Mouse (Mus musculus) lung, embryonic 14.5 days (tissue): ENCODE data around the gene Dock8. TPM values are rescaled to one million over a fixed set of nuclear protein-coding genes. Genes with fewer than 3 reads are reported as not detected.

Experiments used
- ATAC-seq: fragments of 200-750 bp; cut with Nextera tagmentation; 2 replicates; pipeline ENCODE4 v1.8.0; 2017; ENCODE audit warnings: mild to moderate bottlenecking, moderate TSS enrichment, moderate library complexity; ENCODE audit not compliant: insufficient read depth
- DNase-seq: peaks from one replicate; pipeline ENCODE4 v3.0.0-alpha.2; 2015
- H3K27ac ChIP-seq: fragments of 300-500 bp; sonication (generic); 2 replicates; pipeline ENCODE4 v1.5.1; 2014; ENCODE audit warnings: low read depth, mild to moderate bottlenecking, moderate library complexity
- H3K27me3 ChIP-seq: fragments of 300-500 bp; sonication (generic); 2 replicates; pipeline ENCODE4 v1.6.1; 2014; ENCODE audit warnings: low read length, control low read depth; ENCODE audit not compliant: insufficient read depth
- H3K36me3 ChIP-seq: fragments of 300-500 bp; sonication (generic); 2 replicates; pipeline ENCODE4 v1.6.1; 2014; ENCODE audit warnings: control low read depth; ENCODE audit not compliant: insufficient read depth
- H3K4me1 ChIP-seq: fragments of 300-500 bp; sonication (generic); 2 replicates; pipeline ENCODE4 v1.6.1; 2014; ENCODE audit warnings: antibody characterized with exemption, control low read depth; ENCODE audit not compliant: insufficient read depth
- H3K4me2 ChIP-seq: fragments of 300-500 bp; sonication (generic); 2 replicates; pipeline ENCODE4 v1.6.1; 2014; ENCODE audit warnings: mild to moderate bottlenecking
- H3K4me3 ChIP-seq: fragments of 300-500 bp; sonication (generic); 2 replicates; pipeline ENCODE4 v1.5.1; 2014; ENCODE audit warnings: low read depth, low read length
- H3K9ac ChIP-seq: fragments of 300-500 bp; sonication (generic); 2 replicates; pipeline ENCODE4 v1.6.1; 2014
- H3K9me3 ChIP-seq: fragments of 300-500 bp; sonication (generic); 2 replicates; pipeline ENCODE4 v1.6.1; 2016; ENCODE audit warnings: low read depth, low read length, control low read depth
- CTCF ChIP-seq: IDR thresholded peaks from 2 replicates; pipeline ENCODE4 v1.5.1; 2016; ENCODE audit warnings: antibody characterized with exemption, low read depth
- WGBS: fragments of 180-500 bp; shearing (Covaris S2); extraction: QIAGEN DNeasy Blood & Tissue Kit; methylation state at CpG from one replicate; pipeline ENCODE4 v1.1.7; 2014; 5-methylcytosine and 5-hydroxymethylcytosine counted together
- polyA plus RNA-seq: library from polyadenylated mRNA; unstranded; fragments of >200 nt; fragmentation: Nextera tagmentation; extraction: Ambion mirVana; gene quantifications from 2 replicates; pipeline ENCODE4 v1.2.1, GENCODE M21; 2014

The Dock8 gene
- polyA plus RNA-seq, 1 experiment from 2014 or later: 4.4 TPM

DNA sequence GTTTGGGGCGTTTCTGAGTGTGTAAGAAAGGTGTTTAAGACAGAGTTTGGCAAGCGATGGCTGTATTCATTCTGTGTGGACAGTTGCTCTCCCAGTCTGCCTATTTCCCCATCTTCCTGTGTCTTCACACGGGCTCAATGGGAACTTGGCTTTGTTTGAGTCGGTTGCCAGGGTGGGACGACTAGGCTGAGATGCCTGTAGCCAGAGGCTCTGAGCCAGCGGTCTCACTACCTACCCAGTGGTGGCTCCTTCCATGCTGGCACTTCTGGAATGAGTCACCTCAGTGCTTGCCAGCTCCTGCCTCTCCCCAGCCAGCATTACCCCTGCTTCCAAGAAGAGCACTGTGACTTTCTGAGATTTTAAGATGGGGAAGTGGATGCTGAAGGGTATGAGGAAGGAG, 75.4 kb downstream of the Dock8 start:
- Histone ChIP-seq H3K27me3 (no peaks in the 10 kb centered on the region), H3K4me2 (no peak overlapping the region), H3K36me3 (no peaks in the 10 kb centered on the region), H3K27ac (no peak overlapping the region), H3K9ac (no peak overlapping the region), H3K9me3 (no peaks in the 10 kb centered on the region), H3K4me1 (no peaks in the 10 kb centered on the region), H3K4me3 (no peak overlapping the region)
- no peak for DNase-seq
- no peak for ATAC-seq
- WGBS: 68% methylated on average over 6 of the region's 6 CpGs
- TF ChIP-seq CTCF: no peak

GRCm38 (mm10) chr19:25077636-25078035, 78.3 kb downstream of the Dock8 start:
- no peaks in the 10 kb centered on the region for H3K4me1 ChIP-seq
- H3K4me2 ChIP-seq: no peak overlapping the region
- no peak overlapping the region for H3K4me3 ChIP-seq
- no peak overlapping the region for H3K9ac ChIP-seq
- WGBS: 71% methylated on average over 7 of the region's 7 CpGs
- DNase-seq (no peak), ATAC-seq (no peak)
- no peaks in the 10 kb centered on the region for H3K9me3 ChIP-seq
- H3K27ac ChIP-seq: no peak overlapping the region
- H3K27me3 ChIP-seq: no peaks in the 10 kb centered on the region
- no peaks in the 10 kb centered on the region for H3K36me3 ChIP-seq
- no peak for TF ChIP-seq CTCF

DNA sequence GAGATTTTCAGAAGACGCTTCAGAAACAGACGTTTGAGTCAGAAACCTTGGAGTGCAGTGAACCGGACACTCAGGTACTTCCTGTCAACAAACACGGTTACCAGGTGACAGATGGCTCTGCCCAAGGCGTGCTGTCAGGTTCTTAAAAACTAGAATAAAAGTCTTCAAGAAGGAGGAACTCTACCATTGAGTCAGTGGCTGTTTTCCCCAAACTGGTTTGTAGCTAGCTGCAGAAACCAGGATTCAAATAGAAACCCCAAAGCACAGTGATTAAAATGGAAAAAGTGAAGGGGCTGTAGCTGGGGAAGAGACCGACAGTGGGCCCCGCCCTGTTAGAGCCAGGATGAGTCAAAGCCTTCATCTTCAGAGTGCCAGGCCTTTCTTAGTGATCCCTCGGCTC, 78.8 kb downstream of the Dock8 start:
- Histone ChIP-seq H3K9ac (no peak overlapping the region), H3K4me2 (no peak overlapping the region), H3K27ac (no peak overlapping the region), H3K27me3 (no peaks in the 10 kb centered on the region), H3K9me3 (no peaks in the 10 kb centered on the region), H3K4me3 (no peak overlapping the region), H3K4me1 (no peaks in the 10 kb centered on the region), H3K36me3 (no peaks in the 10 kb centered on the region)
- 57% methylated on average over 8 of the region's 8 CpGs for WGBS
- no peak for TF ChIP-seq CTCF
- DNase-seq: no peak
- no peak for ATAC-seq

GRCm38 (mm10) chr19:25080166-25080565, 80.8 kb downstream of the Dock8 start:
- Histone ChIP-seq H3K9ac (no peak overlapping the region), H3K4me2 (no peak overlapping the region), H3K27me3 (no peaks in the 10 kb centered on the region), H3K27ac (no peak overlapping the region), H3K4me3 (no peak overlapping the region), H3K36me3 (no peaks in the 10 kb centered on the region), H3K9me3 (no peaks in the 10 kb centered on the region), H3K4me1 (no peaks in the 10 kb centered on the region)
- ATAC-seq (no peak), DNase-seq (no peak)
- 84% methylated on average over 5 of the region's 5 CpGs for WGBS
- TF ChIP-seq CTCF: no peak

DNA sequence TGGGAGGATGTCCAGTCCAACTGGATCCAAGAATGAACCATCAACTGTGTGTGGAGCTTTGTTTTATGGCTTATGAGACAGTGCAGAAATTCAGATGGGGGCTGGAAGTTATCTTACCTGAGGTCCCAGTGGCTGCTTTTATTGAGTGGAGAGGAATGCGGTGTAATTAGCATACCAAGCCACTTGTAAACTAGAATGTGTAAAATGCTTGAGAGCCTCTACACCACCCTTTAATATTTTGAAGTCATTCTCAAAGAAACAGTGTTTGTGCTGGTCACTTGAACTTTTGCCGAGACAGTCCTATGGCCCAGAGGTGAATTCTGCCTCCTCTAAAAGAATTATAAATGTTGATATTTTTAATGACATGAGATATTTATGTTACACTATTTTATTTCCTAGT, 83.5 kb downstream of the Dock8 start:
- Histone ChIP-seq H3K27me3 (no peaks in the 10 kb centered on the region), H3K9ac (no peak overlapping the region), H3K36me3 (no peaks in the 10 kb centered on the region), H3K4me1 (no peaks in the 10 kb centered on the region), H3K4me3 (no peak overlapping the region), H3K9me3 (no peaks in the 10 kb centered on the region), H3K4me2 (no peak overlapping the region), H3K27ac (no peak overlapping the region)
- TF ChIP-seq CTCF: no peak
- ATAC-seq: no peak
- WGBS: 78% methylated on average over 2 of the region's 2 CpGs
- no peak for DNase-seq

DNA sequence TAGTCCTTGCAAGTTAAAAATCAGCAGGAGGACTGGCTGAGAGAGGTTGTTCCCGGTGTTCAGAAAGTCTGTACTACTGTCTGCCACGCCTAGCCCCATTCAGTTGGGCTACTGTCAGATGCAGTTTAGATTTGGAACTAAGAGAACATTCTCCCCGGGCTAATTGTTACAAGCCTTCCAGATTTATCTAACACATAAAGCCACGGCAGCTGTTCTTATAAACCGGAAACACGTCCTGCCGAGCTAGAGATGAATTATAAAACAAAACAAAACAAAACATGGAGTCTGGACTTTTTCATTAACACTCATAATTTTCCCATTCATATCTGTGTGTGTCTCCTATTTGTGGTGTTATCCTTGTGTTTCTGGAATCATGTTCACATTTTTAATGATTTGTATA, 87.8 kb downstream of the Dock8 start:
- DNase-seq (peak; percentile 66), ATAC-seq (0 out of 2 replicates have a peak, but pooled peaks have one; percentile 17)
- 37% methylated on average over 7 of the region's 7 CpGs for WGBS
- H3K4me3 ChIP-seq: no peak overlapping the region
- no peak for TF ChIP-seq CTCF
- H3K27me3 ChIP-seq: no peaks in the 10 kb centered on the region
- no peaks in the 10 kb centered on the region for H3K9me3 ChIP-seq
- no peak overlapping the region for H3K27ac ChIP-seq
- no peaks in the 10 kb centered on the region for H3K4me1 ChIP-seq
- H3K4me2 ChIP-seq: no peak overlapping the region
- no peaks in the 10 kb centered on the region for H3K36me3 ChIP-seq
- H3K9ac ChIP-seq: no peak overlapping the region

DNA sequence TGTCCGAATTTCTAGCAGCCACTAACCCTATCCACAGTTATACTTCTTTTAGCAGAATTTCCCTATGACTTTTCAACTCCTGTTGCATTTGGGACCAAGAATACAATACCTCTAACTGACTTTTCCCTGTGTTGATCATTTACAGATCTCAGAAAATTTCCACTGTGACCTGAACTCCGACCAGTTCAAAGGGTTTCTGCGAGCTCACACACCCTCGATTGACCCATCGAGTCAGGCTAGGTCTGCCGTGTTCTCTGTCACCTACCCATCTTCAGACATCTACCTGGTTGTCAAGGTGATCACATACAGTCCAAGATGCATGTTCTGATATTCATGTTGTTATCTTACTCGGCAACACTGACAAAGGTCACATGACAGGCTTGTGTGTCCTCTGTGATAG, 90.4 kb downstream of the Dock8 start:
- WGBS: 83% methylated on average over 7 of the region's 7 CpGs
- Histone ChIP-seq H3K4me2 (no peak overlapping the region), H3K9me3 (no peaks in the 10 kb centered on the region), H3K27me3 (no peaks in the 10 kb centered on the region), H3K9ac (no peak overlapping the region), H3K4me1 (no peaks in the 10 kb centered on the region), H3K36me3 (no peaks in the 10 kb centered on the region), H3K27ac (no peak overlapping the region), H3K4me3 (no peak overlapping the region)
- TF ChIP-seq CTCF: no peak
- no peak for ATAC-seq
- no peak for DNase-seq

DNA sequence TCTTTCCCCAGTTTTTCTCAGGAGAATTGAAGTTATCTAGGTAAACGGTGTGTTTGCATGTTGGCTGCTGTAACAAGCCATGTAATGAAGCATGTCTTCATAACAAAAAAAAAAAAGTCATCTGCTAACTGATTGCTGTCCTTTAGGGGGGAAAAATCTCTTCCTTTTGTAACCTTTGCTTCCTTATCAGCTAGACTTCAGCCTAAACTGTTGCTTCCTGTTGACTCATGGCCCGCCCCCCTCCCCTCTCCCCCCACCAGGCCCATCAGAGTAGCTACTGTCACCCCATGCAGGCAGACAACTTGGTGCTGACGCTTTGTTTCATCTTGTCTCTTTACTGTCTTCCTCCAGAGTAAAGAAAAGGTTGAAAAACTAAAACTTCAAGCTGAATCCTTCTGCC, 95.8 kb downstream of the Dock8 start:
- no peaks in the 10 kb centered on the region for H3K4me1 ChIP-seq
- no peaks in the 10 kb centered on the region for H3K36me3 ChIP-seq
- DNase-seq: no peak
- H3K27me3 ChIP-seq: no peaks in the 10 kb centered on the region
- H3K27ac ChIP-seq: no peak overlapping the region
- no peak overlapping the region for H3K9ac ChIP-seq
- H3K4me2 ChIP-seq: no peak overlapping the region
- no peak for TF ChIP-seq CTCF
- H3K9me3 ChIP-seq: no peaks in the 10 kb centered on the region
- 37% methylated on average over 3 of the region's 3 CpGs for WGBS
- no peak for ATAC-seq
- H3K4me3 ChIP-seq: no peak overlapping the region
